Mouse (Mus musculus) limb, embryonic 11.5 days (tissue): ENCODE data around the gene Rtn4r. TPM values are rescaled to one million over a fixed set of nuclear protein-coding genes. Genes with fewer than 3 reads are reported as not detected.

Experiments
- ATAC-seq: fragments of 200-750 bp; cut with Nextera tagmentation; 2 replicates; pipeline ENCODE4 v1.8.0; 2017; ENCODE audit warnings: low read depth; ENCODE audit not compliant: insufficient number of reproducible peaks, low FRiP score, low TSS enrichment
- DNase-seq: peaks from one replicate; pipeline ENCODE4 v3.0.0-alpha.2; 2015; ENCODE audit warnings: low spot score
- H3K27ac ChIP-seq: fragments of 300-500 bp; sonication (generic); replicated peaks from 2 replicates; pipeline ENCODE4 v1.5.1; 2014; ENCODE audit warnings: low read depth, mild to moderate bottlenecking, low read length
- H3K27me3 ChIP-seq: fragments of 300-500 bp; sonication (generic); 2 replicates; pipeline ENCODE4 v1.6.1; 2014; ENCODE audit warnings: mild to moderate bottlenecking, low read length, mixed read lengths; ENCODE audit not compliant: control insufficient read depth, insufficient read depth
- H3K36me3 ChIP-seq: fragments of 300-500 bp; sonication (generic); 2 replicates; pipeline ENCODE4 v1.6.1; 2014; ENCODE audit warnings: mild to moderate bottlenecking, low read length, moderate library complexity, mixed read lengths; ENCODE audit not compliant: control insufficient read depth, insufficient read depth
- H3K4me1 ChIP-seq: fragments of 300-500 bp; sonication (generic); 2 replicates; pipeline ENCODE4 v1.6.1; 2014; ENCODE audit warnings: low read length, mixed read lengths; ENCODE audit not compliant: control insufficient read depth, insufficient read depth
- H3K4me2 ChIP-seq: fragments of 300-500 bp; sonication (generic); 2 replicates; pipeline ENCODE4 v1.6.1; 2014; ENCODE audit warnings: low read depth, mild to moderate bottlenecking, moderate library complexity; ENCODE audit not compliant: severe bottlenecking
- H3K4me3 ChIP-seq: fragments of 300-500 bp; sonication (generic); 2 replicates; pipeline ENCODE4 v1.5.1; 2014; ENCODE audit warnings: low read depth, low read length
- H3K9ac ChIP-seq: fragments of 300-500 bp; sonication (generic); 2 replicates; pipeline ENCODE4 v1.6.1; 2014; ENCODE audit warnings: mild to moderate bottlenecking, low read length
- H3K9me3 ChIP-seq: fragments of 300-500 bp; sonication (generic); 2 replicates; pipeline ENCODE4 v1.6.1; 2016; ENCODE audit warnings: low read length; ENCODE audit not compliant: control insufficient read depth
- WGBS: fragments of 180-500 bp; shearing (Covaris S2); extraction: QIAGEN DNeasy Blood & Tissue Kit; methylation state at CpG from one replicate; pipeline ENCODE4 v1.1.7; 2014; 5-methylcytosine and 5-hydroxymethylcytosine counted together
- polyA plus RNA-seq: library from polyadenylated mRNA; unstranded; fragments of >200 nt; fragmentation: Nextera tagmentation; extraction: Ambion mirVana; gene quantifications from 2 replicates; pipeline ENCODE4 v1.2.1, GENCODE M21; 2014

Rtn4r gene
- polyA plus RNA-seq, 1 experiment from 2014 or later, result 7.4 TPM

DNA sequence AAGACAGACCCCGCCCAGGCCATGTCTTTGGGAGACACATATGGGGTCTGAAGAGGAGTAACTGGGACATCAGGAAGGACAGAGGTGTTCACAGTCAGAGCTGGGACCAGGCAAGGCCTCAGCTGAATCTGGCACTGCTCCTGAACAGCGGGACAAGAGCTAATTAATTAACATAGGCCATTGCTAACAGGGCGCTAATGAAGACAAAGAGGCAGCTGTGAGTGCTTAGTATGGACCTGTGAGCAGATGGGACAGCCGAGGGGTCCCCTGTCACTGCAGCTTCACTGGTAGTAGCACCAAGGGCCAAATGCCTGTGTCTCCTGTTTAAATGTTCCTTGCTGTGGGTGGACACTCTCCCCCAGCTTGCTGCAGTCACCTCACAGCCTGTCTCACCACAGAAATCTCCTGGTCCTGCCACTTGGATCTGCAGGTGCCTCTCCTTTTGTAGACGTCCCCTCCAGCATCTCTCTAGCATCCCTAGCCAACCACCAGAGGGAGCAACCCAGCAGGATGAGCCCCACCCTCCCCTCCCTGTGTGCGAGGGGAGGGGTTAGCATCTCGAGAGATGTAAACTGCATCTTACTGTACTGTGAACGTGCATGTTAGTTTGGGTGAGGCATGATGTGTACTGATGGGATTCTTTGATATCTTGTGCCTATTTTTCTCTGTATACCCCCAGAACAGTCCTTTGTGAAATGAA lies 8.3 kb upstream of the Rtn4r start:
- no peak overlapping the region for H3K4me3 ChIP-seq
- H3K36me3 ChIP-seq, result no peaks in the 10 kb centered on the region
- no peak overlapping the region for H3K9ac ChIP-seq
- no peaks in the 10 kb centered on the region for H3K4me1 ChIP-seq
- no peak overlapping the region for H3K27ac ChIP-seq
- 21% methylated on average over 8 of the region's 8 CpGs for WGBS
- no peaks in the 10 kb centered on the region; the same call in 1 of the 2 replicates for H3K27me3 ChIP-seq
- ATAC-seq (no peak), DNase-seq (peak; percentile 76)
- H3K4me2 ChIP-seq, result no peak overlapping the region
- no peaks in the 10 kb centered on the region for H3K9me3 ChIP-seq

DNA sequence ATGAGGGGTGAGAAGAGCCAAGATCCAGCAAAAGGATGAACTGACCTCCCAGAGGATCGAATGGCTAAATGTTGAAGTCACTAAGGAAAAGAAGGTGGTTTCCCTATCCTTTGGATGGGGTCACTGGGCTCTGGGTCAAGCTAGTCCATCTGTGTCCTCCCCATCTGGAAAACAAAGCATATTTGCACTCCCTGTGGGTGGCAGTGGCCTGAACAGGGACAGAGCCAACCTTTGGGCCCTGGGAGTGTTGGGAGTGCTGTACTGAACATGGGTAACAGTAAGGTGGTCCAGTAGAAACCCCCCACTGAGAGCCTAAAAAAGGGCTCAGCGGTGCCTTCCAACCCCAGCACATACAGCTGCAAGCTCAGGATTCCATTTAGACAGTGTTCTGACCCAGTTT lies 4.7 kb upstream of the Rtn4r start:
- H3K4me1 ChIP-seq, result peaks cover 3% of the 10 kb centered on the region; the same call in 1 of the 2 replicates
- no peaks in the 10 kb centered on the region for H3K36me3 ChIP-seq
- H3K27me3 ChIP-seq, result peaks cover 14% of the 10 kb centered on the region
- H3K4me3 ChIP-seq, result no peak overlapping the region
- DNase-seq, result no peak
- WGBS, result 70% methylated on average over 2 of the region's 2 CpGs
- ATAC-seq, result no peak
- H3K4me2 ChIP-seq, result no peak overlapping the region
- H3K9me3 ChIP-seq, result no peaks in the 10 kb centered on the region
- no peak overlapping the region for H3K27ac ChIP-seq
- H3K9ac ChIP-seq, result no peak overlapping the region

DNA sequence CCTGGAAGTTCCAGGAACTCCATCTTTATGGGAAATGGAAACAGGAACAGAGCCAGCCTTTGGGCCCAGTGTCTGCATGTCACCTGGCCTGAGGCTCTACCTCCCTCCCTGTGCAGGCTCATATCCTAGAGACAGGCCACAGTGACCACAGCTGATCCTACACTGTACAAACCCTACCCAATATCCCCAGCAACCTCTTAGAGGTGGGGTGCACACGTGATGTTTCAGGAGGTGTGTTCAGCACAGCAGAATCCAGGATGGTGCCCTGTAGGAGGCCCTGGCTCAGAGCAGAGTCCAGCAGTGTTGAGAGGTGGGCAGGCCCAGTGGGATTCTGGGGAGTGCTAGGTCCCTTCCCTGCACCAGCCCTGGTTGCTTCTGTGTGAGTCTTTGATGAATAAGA lies 4.0 kb upstream of the Rtn4r start:
- H3K4me1 ChIP-seq, result peaks cover 9% of the 10 kb centered on the region; the same call in 1 of the 2 replicates
- no peak for DNase-seq
- H3K4me2 ChIP-seq, result no peak overlapping the region
- ATAC-seq, result no peak
- H3K4me3 ChIP-seq, result no peak overlapping the region
- no peaks in the 10 kb centered on the region for H3K9me3 ChIP-seq
- H3K27me3 ChIP-seq, result peaks cover 21% of the 10 kb centered on the region
- no peak overlapping the region for H3K9ac ChIP-seq
- H3K36me3 ChIP-seq, result no peaks in the 10 kb centered on the region
- H3K27ac ChIP-seq, result no peak overlapping the region
- WGBS, result 62% methylated on average over 1 of the region's 1 CpGs

- Histone ChIP-seq H3K27me3 (peaks cover 27% of the 10 kb centered on the region), H3K4me2 (no peak overlapping the region), H3K4me1 (peaks cover 9% of the 10 kb centered on the region; the same call in 1 of the 2 replicates), H3K4me3 (no peak overlapping the region), H3K9ac (no peak overlapping the region), H3K9me3 (no peaks in the 10 kb centered on the region), H3K36me3 (no peaks in the 10 kb centered on the region), H3K27ac (no peak overlapping the region)
- WGBS, result 72% methylated on average over 4 of the region's 4 CpGs
- DNase-seq, result no peak
- ATAC-seq, result no peak
These were observed 3.4 kb upstream of the Rtn4r start for GRCm38 (mm10) chr16:18124040-18124439.

DNA sequence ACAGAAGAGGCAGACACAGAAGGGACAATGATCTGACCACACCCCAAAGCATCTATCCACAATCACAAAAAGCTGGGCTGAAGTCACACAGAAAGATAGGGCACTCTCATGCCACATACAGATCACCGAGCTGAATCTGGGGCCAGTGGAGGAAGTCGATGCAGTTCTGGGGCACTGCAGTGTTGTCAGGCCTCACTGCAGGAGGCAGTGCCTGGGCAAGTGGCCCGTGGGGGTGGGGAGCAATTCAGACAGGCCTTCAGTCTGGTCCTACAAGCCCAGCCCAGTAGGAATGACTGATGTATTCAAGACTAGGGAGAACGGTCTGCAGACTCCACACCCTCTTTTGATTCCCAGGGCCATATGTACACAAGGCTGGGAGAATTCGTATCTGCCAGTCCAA lies 2.8 kb upstream of the Rtn4r start:
- Histone ChIP-seq H3K9ac (no peak overlapping the region), H3K27ac (no peak overlapping the region), H3K4me3 (no peak overlapping the region), H3K9me3 (no peaks in the 10 kb centered on the region), H3K4me1 (peaks cover 9% of the 10 kb centered on the region; the same call in 1 of the 2 replicates), H3K36me3 (no peaks in the 10 kb centered on the region), H3K27me3 (peaks cover 32% of the 10 kb centered on the region), H3K4me2 (no peak overlapping the region)
- no peak for ATAC-seq
- DNase-seq, result no peak
- WGBS, result 32% methylated on average over 5 of the region's 5 CpGs

- DNase-seq (no peak), ATAC-seq (no peak)
- no peak overlapping the region for H3K4me3 ChIP-seq
- peaks cover 9% of the 10 kb centered on the region; the same call in 1 of the 2 replicates for H3K4me1 ChIP-seq
- WGBS, result 81% methylated on average over 2 of the region's 2 CpGs
- no peak overlapping the region for H3K27ac ChIP-seq
- H3K9ac ChIP-seq, result no peak overlapping the region
- H3K36me3 ChIP-seq, result no peaks in the 10 kb centered on the region
- no peak overlapping the region for H3K4me2 ChIP-seq
- peaks cover 32% of the 10 kb centered on the region for H3K27me3 ChIP-seq
- no peaks in the 10 kb centered on the region for H3K9me3 ChIP-seq
These were observed 2.3 kb upstream of the Rtn4r start for GRCm38 (mm10) chr16:18125131-18125530.

GRCm38 (mm10) chr16:18126211-18126610 lies 1.2 kb upstream of the Rtn4r start:
- Histone ChIP-seq H3K9ac (no peak overlapping the region), H3K27ac (no peak overlapping the region), H3K9me3 (no peaks in the 10 kb centered on the region), H3K4me2 (no peak overlapping the region), H3K36me3 (no peaks in the 10 kb centered on the region), H3K4me3 (no peak overlapping the region), H3K27me3 (peaks cover 32% of the 10 kb centered on the region), H3K4me1 (peaks cover 9% of the 10 kb centered on the region; the same call in 1 of the 2 replicates)
- ATAC-seq (no peak), DNase-seq (no peak)
- WGBS, result 64% methylated on average over 3 of the region's 3 CpGs

GRCm38 (mm10) chr16:18127871-18128563 lies 575 bp downstream of the Rtn4r start:
- H3K4me3 ChIP-seq, result peak overlapping the region; percentile 61
- peaks cover 9% of the 10 kb centered on the region; the same call in 1 of the 2 replicates for H3K4me1 ChIP-seq
- WGBS, result 1% methylated on average over 47 of the region's 52 CpGs
- no peak overlapping the region for H3K27ac ChIP-seq
- DNase-seq (peak; percentile 55), ATAC-seq (no peak)
- no peaks in the 10 kb centered on the region for H3K36me3 ChIP-seq
- H3K9me3 ChIP-seq, result no peaks in the 10 kb centered on the region
- H3K4me2 ChIP-seq, result peak overlapping the region; percentile 98
- peak overlapping the region; percentile 73 for H3K9ac ChIP-seq
- peaks cover 32% of the 10 kb centered on the region for H3K27me3 ChIP-seq
